Mouse (Mus musculus) limb, embryonic 11.5 days (tissue): ENCODE results near the gene Ccdc97. TPM values are rescaled to one million over a fixed set of nuclear protein-coding genes. Genes with fewer than 3 reads are reported as not detected.

Experiments used
- ATAC-seq: fragments of 200-750 bp; cut with Nextera tagmentation; 2 replicates; pipeline ENCODE4 v1.8.0; 2017; ENCODE audit warnings: low read depth; ENCODE audit not compliant: insufficient number of reproducible peaks, low FRiP score, low TSS enrichment
- DNase-seq: peaks from one replicate; pipeline ENCODE4 v3.0.0-alpha.2; 2015; ENCODE audit warnings: low spot score
- H3K27ac ChIP-seq: fragments of 300-500 bp; sonication (generic); replicated peaks from 2 replicates; pipeline ENCODE4 v1.5.1; 2014; ENCODE audit warnings: low read depth, mild to moderate bottlenecking, low read length
- H3K27me3 ChIP-seq: fragments of 300-500 bp; sonication (generic); 2 replicates; pipeline ENCODE4 v1.6.1; 2014; ENCODE audit warnings: mild to moderate bottlenecking, low read length, mixed read lengths; ENCODE audit not compliant: control insufficient read depth, insufficient read depth
- H3K36me3 ChIP-seq: fragments of 300-500 bp; sonication (generic); 2 replicates; pipeline ENCODE4 v1.6.1; 2014; ENCODE audit warnings: mild to moderate bottlenecking, low read length, moderate library complexity, mixed read lengths; ENCODE audit not compliant: control insufficient read depth, insufficient read depth
- H3K4me1 ChIP-seq: fragments of 300-500 bp; sonication (generic); 2 replicates; pipeline ENCODE4 v1.6.1; 2014; ENCODE audit warnings: low read length, mixed read lengths; ENCODE audit not compliant: control insufficient read depth, insufficient read depth
- H3K4me2 ChIP-seq: fragments of 300-500 bp; sonication (generic); 2 replicates; pipeline ENCODE4 v1.6.1; 2014; ENCODE audit warnings: low read depth, mild to moderate bottlenecking, moderate library complexity; ENCODE audit not compliant: severe bottlenecking
- H3K4me3 ChIP-seq: fragments of 300-500 bp; sonication (generic); 2 replicates; pipeline ENCODE4 v1.5.1; 2014; ENCODE audit warnings: low read depth, low read length
- H3K9ac ChIP-seq: fragments of 300-500 bp; sonication (generic); 2 replicates; pipeline ENCODE4 v1.6.1; 2014; ENCODE audit warnings: mild to moderate bottlenecking, low read length
- H3K9me3 ChIP-seq: fragments of 300-500 bp; sonication (generic); 2 replicates; pipeline ENCODE4 v1.6.1; 2016; ENCODE audit warnings: low read length; ENCODE audit not compliant: control insufficient read depth
- WGBS: fragments of 180-500 bp; shearing (Covaris S2); extraction: QIAGEN DNeasy Blood & Tissue Kit; methylation state at CpG from one replicate; pipeline ENCODE4 v1.1.7; 2014; 5-methylcytosine and 5-hydroxymethylcytosine counted together
- polyA plus RNA-seq: library from polyadenylated mRNA; unstranded; fragments of >200 nt; fragmentation: Nextera tagmentation; extraction: Ambion mirVana; gene quantifications from 2 replicates; pipeline ENCODE4 v1.2.1, GENCODE M21; 2014

Gene Ccdc97
- polyA plus RNA-seq, 1 experiment from 2014 or later, result 33.1 TPM

DNA sequence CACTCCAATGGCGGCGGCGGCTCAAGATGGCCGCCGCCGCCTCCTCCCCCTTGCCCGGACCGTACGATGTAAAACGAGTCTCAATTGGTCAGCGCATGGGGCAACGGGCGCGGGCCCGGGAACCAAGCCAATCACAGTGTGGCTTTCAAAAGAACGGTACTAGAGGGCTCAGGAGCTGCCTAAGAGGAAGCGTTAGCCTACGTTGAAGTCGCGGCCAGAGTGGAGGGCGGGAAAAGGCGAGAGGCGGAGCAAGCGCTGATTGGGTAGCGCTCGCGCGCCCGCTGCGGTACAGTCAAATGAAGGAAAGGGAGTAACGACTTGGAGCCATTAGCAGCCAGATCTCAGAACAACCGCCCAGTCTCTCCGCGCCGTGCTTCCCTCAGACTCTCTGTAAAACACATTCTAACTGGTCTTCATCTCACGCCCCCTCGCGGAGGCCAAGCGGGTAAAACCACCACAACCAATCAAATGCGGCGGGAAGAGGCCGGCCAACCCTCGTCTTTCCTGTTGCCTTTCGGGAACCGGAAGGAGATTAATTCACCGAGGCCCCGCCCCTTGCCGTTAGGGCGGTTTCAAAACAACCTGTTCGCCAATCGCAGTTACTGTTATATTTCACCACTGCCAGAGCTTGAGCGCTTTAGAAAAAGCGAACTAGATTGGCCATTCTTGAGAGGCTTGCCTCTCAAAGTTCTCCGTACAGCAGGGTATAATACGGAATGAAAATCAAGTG, 36.0 kb upstream of the Ccdc97 start, which contains the start of gene Hnrnpul1:
Gene Hnrnpul1, minus strand, starts transcription at position 20 of the 730 bp plus-strand sequence.
- H3K27me3 ChIP-seq, result no peaks in the 10 kb centered on the region
- peak within 1 kb of the TSS; percentile 93 for H3K27ac ChIP-seq
- WGBS, result under 1% methylated on average over 53 of the region's 55 CpGs
- DNase-seq (peak; percentile 99), ATAC-seq (peak; percentile 94)
- H3K4me2 ChIP-seq, result peak within 1 kb of the TSS; percentile 72
- no peaks in the 10 kb centered on the region for H3K9me3 ChIP-seq
- peak within 1 kb of the TSS; percentile 99 for H3K4me3 ChIP-seq
- peaks cover 6% of the 10 kb centered on the region; the same call in 1 of the 2 replicates for H3K36me3 ChIP-seq
- peak within 1 kb of the TSS; percentile 99 for H3K9ac ChIP-seq
- peaks cover 9% of the 10 kb centered on the region; the same call in 1 of the 2 replicates for H3K4me1 ChIP-seq

DNA sequence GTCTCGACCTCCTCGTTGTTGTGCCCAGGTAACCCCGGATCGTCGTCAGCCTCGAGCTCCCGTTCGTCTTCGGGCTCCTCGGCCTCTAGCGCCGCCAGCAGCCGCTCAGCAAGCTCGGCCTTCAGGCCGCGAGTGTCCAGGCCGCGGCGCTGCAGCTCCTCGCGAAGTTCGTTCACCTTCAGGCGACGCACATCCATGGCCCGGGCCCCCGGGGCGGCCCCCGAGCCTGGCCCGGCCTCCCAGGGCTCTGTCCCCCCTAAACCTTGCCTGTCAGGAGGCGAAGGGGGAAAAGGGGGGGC, 35.5 kb upstream of the Ccdc97 start:
- Histone ChIP-seq H3K9me3 (no peaks in the 10 kb centered on the region), H3K36me3 (peaks cover 7% of the 10 kb centered on the region; the same call in 1 of the 2 replicates), H3K4me3 (peak overlapping the region; percentile 99), H3K4me2 (peak overlapping the region; percentile 72), H3K27ac (peak overlapping the region; percentile 93), H3K4me1 (peaks cover 9% of the 10 kb centered on the region; the same call in 1 of the 2 replicates), H3K27me3 (no peaks in the 10 kb centered on the region), H3K9ac (peak overlapping the region; percentile 99)
- no peak for DNase-seq
- no peak for ATAC-seq
- under 1% methylated on average over 30 of the region's 30 CpGs for WGBS

DNA sequence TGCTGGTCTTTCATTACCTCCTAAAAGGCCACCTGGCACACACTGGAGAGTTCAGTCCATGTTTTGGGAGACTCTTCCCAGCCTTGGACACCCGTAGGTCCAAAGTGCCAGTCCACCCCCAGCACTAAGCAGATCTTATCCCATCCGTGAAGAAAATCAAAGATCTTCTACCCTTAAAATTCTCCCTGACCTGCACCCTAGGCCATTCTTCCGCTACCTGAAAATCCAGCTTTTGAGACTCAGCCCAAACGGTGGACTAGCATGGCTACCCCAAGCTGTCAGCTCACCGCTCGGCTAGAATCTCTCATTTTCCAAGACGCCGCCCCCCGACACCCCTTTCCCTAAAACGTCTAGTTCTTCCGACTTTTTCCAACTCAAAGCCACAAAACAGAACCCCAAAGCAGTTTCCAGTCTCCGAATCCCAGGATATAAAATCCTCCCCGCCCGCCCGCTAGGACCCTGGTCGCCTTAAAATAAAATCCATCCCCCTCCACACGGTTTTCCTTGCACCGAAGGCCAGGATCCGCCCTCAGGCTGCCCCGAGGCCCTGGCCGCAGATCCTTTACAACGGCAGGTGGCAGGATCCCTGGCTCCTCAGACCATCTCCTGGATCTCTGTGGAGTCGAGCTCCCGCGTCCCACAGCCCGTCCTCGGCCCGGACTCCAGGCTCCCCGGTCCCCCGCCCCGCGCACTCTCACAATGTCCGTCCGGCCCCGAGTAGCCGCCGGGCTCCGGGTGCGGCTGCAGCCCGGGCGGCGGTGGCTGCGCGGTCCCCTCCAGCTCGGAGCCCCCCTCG, 35.0 kb upstream of the Ccdc97 start:
- H3K27me3 ChIP-seq, result no peaks in the 10 kb centered on the region
- under 1% methylated on average over 46 of the region's 46 CpGs for WGBS
- peaks cover 9% of the 10 kb centered on the region; the same call in 1 of the 2 replicates for H3K4me1 ChIP-seq
- no peaks in the 10 kb centered on the region for H3K9me3 ChIP-seq
- DNase-seq (peak; percentile 25), ATAC-seq (peak; percentile 0; the same call in 1 of the 2 replicates)
- H3K9ac ChIP-seq, result peak overlapping the region; percentile 99
- peaks cover 11% of the 10 kb centered on the region; the same call in 1 of the 2 replicates for H3K36me3 ChIP-seq
- H3K4me2 ChIP-seq, result peak overlapping the region; percentile 72
- peak overlapping the region; percentile 99 for H3K4me3 ChIP-seq
- peak overlapping the region; percentile 93 for H3K27ac ChIP-seq

DNA sequence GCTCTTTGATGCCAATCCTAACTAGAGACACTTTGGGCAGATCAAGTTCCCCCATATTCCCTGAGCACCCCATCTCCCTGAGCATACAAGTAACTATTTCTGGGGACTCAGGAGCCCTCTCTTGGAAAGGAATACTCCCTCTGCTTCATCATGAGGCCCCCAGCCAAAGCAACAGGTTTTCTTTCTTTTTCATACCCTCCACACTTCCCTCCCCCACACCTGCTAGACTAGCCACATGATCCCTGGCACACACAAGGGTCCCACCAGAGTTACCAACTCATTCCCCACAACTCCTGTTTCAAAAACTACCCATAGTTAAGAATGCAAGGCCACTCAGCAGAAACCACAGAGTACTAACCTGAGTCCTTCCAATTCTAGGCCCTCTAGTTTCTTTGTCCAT, 34.2 kb upstream of the Ccdc97 start:
- ATAC-seq (no peak), DNase-seq (no peak)
- Histone ChIP-seq H3K27me3 (no peaks in the 10 kb centered on the region), H3K4me2 (peak overlapping the region; percentile 72), H3K4me3 (peak overlapping the region; percentile 99), H3K9me3 (no peaks in the 10 kb centered on the region), H3K9ac (peak overlapping the region; percentile 99), H3K36me3 (peaks cover 15% of the 10 kb centered on the region; the same call in 1 of the 2 replicates), H3K4me1 (peaks cover 9% of the 10 kb centered on the region; the same call in 1 of the 2 replicates), H3K27ac (no peak overlapping the region)

DNA sequence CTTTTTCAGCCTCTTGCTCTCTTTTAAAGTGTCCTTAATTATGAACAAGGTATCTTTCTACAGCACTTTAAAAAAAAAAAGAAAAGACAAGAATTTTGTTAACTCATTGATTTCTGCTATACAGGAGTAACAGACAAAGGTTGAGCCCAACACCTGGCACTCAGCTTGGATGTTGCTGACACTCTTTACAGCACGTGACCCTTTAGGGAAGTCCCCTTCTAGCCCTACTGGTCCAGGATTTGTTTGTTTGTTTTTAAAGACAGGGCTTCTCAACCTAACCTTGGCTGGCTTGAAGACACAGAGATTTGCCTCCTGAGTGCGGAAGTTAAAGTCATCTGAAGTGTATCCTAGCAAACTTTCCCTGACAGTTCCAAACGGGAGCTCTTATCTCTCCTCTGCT, 28.0 kb upstream of the Ccdc97 start:
- ATAC-seq (no peak), DNase-seq (no peak)
- Histone ChIP-seq H3K36me3 (peaks cover 43% of the 10 kb centered on the region), H3K27me3 (no peaks in the 10 kb centered on the region), H3K9ac (no peak overlapping the region), H3K4me1 (no peaks in the 10 kb centered on the region), H3K27ac (no peak overlapping the region), H3K9me3 (no peaks in the 10 kb centered on the region), H3K4me3 (no peak overlapping the region), H3K4me2 (no peak overlapping the region)
- 73% methylated on average over 3 of the region's 3 CpGs for WGBS

DNA sequence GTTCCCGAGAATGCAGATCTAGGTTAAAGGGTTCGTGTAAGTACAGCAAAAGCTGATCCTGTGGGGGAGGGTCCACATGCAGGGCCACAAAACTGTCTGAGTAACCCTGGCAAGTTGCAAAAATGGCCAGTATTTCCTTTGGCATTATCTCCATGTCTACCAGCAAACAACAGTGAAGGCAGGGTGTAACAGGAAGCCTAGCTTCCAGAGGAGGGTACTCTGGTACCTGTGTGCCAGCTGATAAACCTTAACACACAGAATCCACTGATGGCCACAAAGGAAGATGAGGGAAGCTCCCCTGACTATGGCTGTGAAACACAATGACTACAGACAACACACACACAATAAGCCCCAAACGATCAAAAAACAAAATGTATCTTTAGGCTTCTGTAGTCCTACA, 19.4 kb upstream of the Ccdc97 start:
- Histone ChIP-seq H3K27ac (no peak overlapping the region), H3K36me3 (peaks cover 52% of the 10 kb centered on the region), H3K4me2 (no peak overlapping the region), H3K27me3 (no peaks in the 10 kb centered on the region), H3K9ac (no peak overlapping the region), H3K9me3 (no peaks in the 10 kb centered on the region), H3K4me3 (no peak overlapping the region), H3K4me1 (no peaks in the 10 kb centered on the region)
- DNase-seq (no peak), ATAC-seq (no peak)
- WGBS, result 91% methylated on average over 3 of the region's 3 CpGs

DNA sequence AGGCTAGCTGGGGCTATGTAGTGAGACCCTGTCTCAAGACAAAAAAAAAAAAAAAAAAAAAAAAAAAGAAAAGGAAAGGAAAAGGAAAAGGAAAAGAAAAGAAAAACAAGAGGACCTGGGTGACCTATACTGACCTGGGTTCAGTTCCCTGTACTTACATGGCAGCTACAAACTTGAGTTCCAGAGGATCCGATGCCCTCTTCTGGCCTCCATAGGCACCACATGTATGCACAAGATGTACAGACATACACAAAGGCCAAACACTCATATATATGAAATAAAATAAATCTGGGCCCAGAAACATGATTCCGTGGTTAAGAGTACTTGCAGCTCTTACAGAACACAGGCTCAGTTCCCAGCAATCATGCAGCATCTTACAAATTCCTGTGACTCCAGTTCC, 18.0 kb upstream of the Ccdc97 start:
- peaks cover 51% of the 10 kb centered on the region for H3K36me3 ChIP-seq
- H3K4me1 ChIP-seq, result no peaks in the 10 kb centered on the region
- no peak overlapping the region for H3K4me3 ChIP-seq
- H3K9ac ChIP-seq, result no peak overlapping the region
- DNase-seq (no peak), ATAC-seq (no peak)
- WGBS, result 94% methylated on average over 2 of the region's 2 CpGs
- no peak overlapping the region for H3K4me2 ChIP-seq
- H3K27ac ChIP-seq, result no peak overlapping the region
- no peaks in the 10 kb centered on the region for H3K9me3 ChIP-seq
- no peaks in the 10 kb centered on the region for H3K27me3 ChIP-seq

DNA sequence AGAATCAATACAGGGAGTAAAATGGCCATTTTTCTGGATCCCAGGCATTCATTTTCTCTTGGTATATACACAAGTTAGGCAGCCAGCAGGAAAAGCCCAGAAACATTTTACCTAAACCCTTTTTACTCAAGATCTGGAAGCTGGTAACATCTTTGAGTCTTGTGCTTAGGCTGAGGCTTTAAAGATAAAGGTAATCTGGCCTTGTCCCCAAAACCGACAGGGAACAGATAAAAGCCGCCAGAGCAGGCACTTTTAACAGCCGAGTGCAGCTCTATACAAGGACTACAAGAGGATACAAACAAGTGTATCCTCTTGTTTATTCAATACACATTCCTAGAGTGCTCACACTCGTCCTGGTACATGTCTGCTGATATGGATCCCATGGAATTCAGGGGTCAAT, 16.1 kb upstream of the Ccdc97 start:
- H3K27me3 ChIP-seq, result no peaks in the 10 kb centered on the region
- WGBS, result 67% methylated on average over 4 of the region's 4 CpGs
- no peak overlapping the region for H3K4me2 ChIP-seq
- no peak for DNase-seq
- H3K27ac ChIP-seq, result no peak overlapping the region
- peaks cover 42% of the 10 kb centered on the region for H3K36me3 ChIP-seq
- ATAC-seq, result no peak
- no peak overlapping the region for H3K9ac ChIP-seq
- H3K4me3 ChIP-seq, result no peak overlapping the region
- no peaks in the 10 kb centered on the region for H3K9me3 ChIP-seq
- H3K4me1 ChIP-seq, result no peaks in the 10 kb centered on the region
